Mouse (Mus musculus): ENCODE measurements around the gene Gjd3. TPM values are rescaled to one million over a fixed set of nuclear protein-coding genes. Genes with fewer than 3 reads are reported as not detected.
"Not testable (repeated sequence)": the region's sequence is repeated elsewhere in the genome, so short reads cannot be mapped to it uniquely, and the experiment has no call there.

The Gjd3 gene
- total RNA-seq, 2 experiments from 2014 or later, result 2.2 TPM

- DNase-seq (ENCODE audit: low spot score in 2 of 2), result not testable (repeated sequence)
Measured at GRCm38 (mm10) chr11:98933847-98934246, 49.0 kb downstream of the Gjd3 start.

DNA sequence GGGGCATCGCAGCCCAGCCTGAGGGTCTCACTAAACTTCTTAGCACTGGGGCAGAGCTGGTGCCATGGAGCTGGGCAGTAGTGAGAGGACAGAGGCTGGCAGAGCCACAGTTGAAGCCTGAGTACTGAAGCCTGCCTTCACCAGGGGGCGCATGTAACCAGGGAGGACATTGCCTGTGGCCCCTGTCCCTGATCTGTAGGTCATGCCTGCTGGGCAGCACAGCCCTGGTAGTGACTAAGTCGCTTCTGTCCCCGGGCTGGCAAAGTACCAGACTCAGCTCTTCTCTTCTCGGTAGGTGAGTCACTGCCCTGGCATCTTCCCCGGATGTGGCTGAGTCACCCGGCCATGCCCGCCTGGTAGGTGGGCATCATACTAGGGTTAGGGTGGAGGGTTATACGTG is 49.7 kb downstream of the Gjd3 start:
- no peak for DNase-seq (ENCODE audit: low spot score in 2 of 2)

DNA sequence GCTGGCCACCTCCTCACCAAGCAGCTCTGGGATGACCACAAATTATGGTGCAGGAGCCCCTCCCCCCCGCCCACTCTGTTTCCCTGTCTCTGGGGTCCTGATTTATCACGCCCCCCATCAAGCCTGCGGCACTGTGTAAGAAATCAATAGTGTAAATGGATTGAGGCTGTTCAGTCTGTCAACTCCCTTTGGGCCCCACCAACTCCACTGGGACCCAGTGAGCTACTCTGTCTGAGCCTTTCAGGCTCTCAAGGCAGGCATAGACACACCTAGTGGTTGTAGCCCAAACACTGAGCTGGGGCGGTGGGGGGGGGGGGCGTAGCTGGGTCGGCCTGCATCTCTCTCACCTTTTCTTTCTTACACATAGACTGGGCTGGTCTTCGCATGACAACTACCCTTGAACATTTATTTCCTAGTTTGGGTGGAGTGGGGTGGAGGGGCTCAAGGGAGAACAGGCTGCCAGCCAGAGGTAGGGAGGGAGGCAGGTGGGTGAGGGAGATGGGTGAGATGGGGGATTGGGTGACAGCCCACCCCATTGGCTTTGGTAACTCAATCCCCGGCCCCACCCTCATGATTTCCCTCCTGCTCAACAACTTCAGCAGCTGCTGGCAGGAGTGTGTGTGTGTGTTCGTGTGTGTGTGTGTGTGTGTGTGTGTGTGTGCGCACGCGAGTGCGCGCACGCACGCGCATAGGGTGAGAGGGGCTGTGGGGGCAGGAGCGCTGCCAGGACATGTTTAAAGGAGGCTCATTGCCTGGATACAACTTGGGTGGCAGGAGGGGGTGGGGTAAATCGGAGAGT is 50.3 kb downstream of the Gjd3 start:
- DNase-seq (ENCODE audit: low spot score in 2 of 2), result no peak

Other genes with a start within 250 kb of the Gjd3 start
- gene Thra, start 242.4 kb downstream of the Gjd3 start, total RNA-seq (2021), result 1,000 to 10,000 TPM; 1,264 to 1,291 TPM
- gene Nr1d1, start 207.7 kb downstream of the Gjd3 start, total RNA-seq (2021), result 10 to 100 TPM; 53.3 to 65.3 TPM
- gene Msl1, start 187.5 kb downstream of the Gjd3 start, total RNA-seq (2021), result 100 to 1,000 TPM; 149 to 161 TPM
- 10 to 100 TPM; 56.7 to 59.7 TPM for gene Casc3, start 178.1 kb downstream of the Gjd3 start, total RNA-seq (2021)
- 100 to 1,000 TPM; 159 to 165 TPM for gene Rapgefl1, start 146.2 kb downstream of the Gjd3 start, total RNA-seq (2021)
- 10 to 100 TPM; 35.8 to 43.8 TPM for gene Wipf2, start 119.4 kb downstream of the Gjd3 start, total RNA-seq (2021)
- gene Cdc6, start 75.2 kb downstream of the Gjd3 start, total RNA-seq (2021), result under 1 TPM; 0.81 to 0.97 TPM
- gene Rara, start 55.2 kb downstream of the Gjd3 start, total RNA-seq (2021), result 10 to 100 TPM; 20.2 to 20.3 TPM
- gene Top2a, start 41.2 kb upstream of the Gjd3 start, total RNA-seq (2021), result 1 to 10 TPM; 8.1 to 9.8 TPM
- gene Igfbp4, start 58.2 kb upstream of the Gjd3 start, total RNA-seq (2021), result 100 to 1,000 TPM in 1 of 2 experiments, 10 to 100 TPM in 1; 93.6 to 121 TPM
- under 1 TPM; 0.09 to 0.21 TPM for gene Tns4, start 106.3 kb upstream of the Gjd3 start, total RNA-seq (2021)
- gene Ccr7, start 172.1 kb upstream of the Gjd3 start, total RNA-seq (2021), result not detected
- 10 to 100 TPM; 75.4 to 80.2 TPM for gene Smarce1, start 248.0 kb upstream of the Gjd3 start, total RNA-seq (2021)